In genomic region chr7:139435749-139436148, GRCm38 (mm10) we compare ENCODE assay signal across 19 mouse cellular contexts. TPM values are rescaled to one million over a fixed set of nuclear protein-coding genes. Genes with fewer than 3 reads are reported as not detected.
A peak's percentile ranks its signal among the peaks of the same experiment; 100 is the strongest.
DNase-seq lines count a peak whose midpoint lies in the region; ATAC-seq and TF ChIP-seq lines count a peak whose summit lies in the region.
"Had no signal": no experiment of that assay in that cellular context is flagged by ENCODE, and none has a peak within 500 bp of the region (broad histone marks: within the 10 kb centered on the region; RNA-seq: fewer than 3 reads in every experiment).

No protein-coding gene starts in this region.

- no peaks in the 10 kb centered on the region for H3K36me3 ChIP-seq in heart, embryonic 10.5 days
- peaks cover 31% of the 10 kb centered on the region for H3K36me3 ChIP-seq in megakaryocyte, embryonic 14.5 days (replicated peaks; ENCODE audit: low read length)
- H3K36me3 ChIP-seq: embryonic facial prominence, embryonic 10.5 days; embryonic facial prominence, embryonic 12.5 days; forebrain, embryonic 15.5 days had no signal

- intact Hi-C loops in gastrocnemius, adult 2 months (cut with DNase I): no loop called here
- intact Hi-C loops in heart, postnatal 36 days (cut with DNase I): loop anchor here (5.0 kb wide), 1 partner anchor 37 kb away; no protein-coding TSS in a partner anchor

- peak overlapping the region; percentile 16 for H3K27ac ChIP-seq in gastrocnemius, adult 2 months
- H3K27ac ChIP-seq in heart, embryonic 10.5 days: no peak overlapping the region
- H3K27ac ChIP-seq: embryonic facial prominence, embryonic 10.5 days; embryonic facial prominence, embryonic 12.5 days; forebrain, embryonic 13.5 days; forebrain, embryonic 15.5 days had no signal

- H3K4me3 ChIP-seq in gastrocnemius, adult 2 months: no peak overlapping the region
- no peak overlapping the region for H3K4me3 ChIP-seq in heart, embryonic 10.5 days
- H3K4me3 ChIP-seq in megakaryocyte, embryonic 14.5 days (replicated peaks): peak overlapping the region; percentile 53
- H3K4me3 ChIP-seq: embryonic facial prominence, embryonic 10.5 days; embryonic facial prominence, embryonic 12.5 days; forebrain, embryonic 13.5 days; forebrain, embryonic 15.5 days had no signal

- H3K9me3 ChIP-seq in heart, embryonic 10.5 days: no peaks in the 10 kb centered on the region
- H3K9me3 ChIP-seq in megakaryocyte, embryonic 14.5 days: no peaks in the 10 kb centered on the region
- H3K9me3 ChIP-seq: embryonic facial prominence, embryonic 10.5 days; embryonic facial prominence, embryonic 12.5 days; forebrain, embryonic 15.5 days had no signal

- no peak for ATAC-seq in megakaryocyte, adult 5-6 weeks (ENCODE audit: poor library complexity, severe bottlenecking)
- ATAC-seq in megakaryocyte-erythroid progenitor cell, adult 5-6 weeks (replicated peaks; ENCODE audit: low FRiP score, low TSS enrichment, poor library complexity, severe bottlenecking): 0 out of 2 replicates have a peak, but pooled peaks have one; percentile 31
- ATAC-seq: forebrain, embryonic 13.5 days; forebrain, embryonic 15.5 days; forebrain, postnatal 0 days had no signal

- H3K27me3 ChIP-seq in heart, embryonic 10.5 days (ENCODE audit: insufficient read depth, poor library complexity, severe bottlenecking): no peaks in the 10 kb centered on the region
- H3K27me3 ChIP-seq in megakaryocyte, embryonic 14.5 days (replicated peaks): no peaks in the 10 kb centered on the region
- H3K27me3 ChIP-seq: embryonic facial prominence, embryonic 12.5 days; forebrain, embryonic 13.5 days; forebrain, embryonic 15.5 days had no signal

- H3K4me1 ChIP-seq in heart, embryonic 10.5 days: peaks cover 69% of the 10 kb centered on the region
- peaks cover 94% of the 10 kb centered on the region for H3K4me1 ChIP-seq in megakaryocyte, embryonic 14.5 days

- DNase-seq in gastrocnemius, adult 2 months: no peak
- no peak for DNase-seq in gastrocnemius, adult 18-20 months (ENCODE audit: low spot score)
- peak; percentile 51 for DNase-seq in heart, embryonic 10.5 days (ENCODE audit: low spot score)
- DNase-seq in heart, postnatal 36 days: no peak
- DNase-seq in spleen, postnatal 10 days (ENCODE audit: low spot score in 2 of 2): no peak
- DNase-seq: adrenal gland, adult 2 months; adrenal gland, postnatal 10 days; adrenal gland, postnatal 25 days; cerebellum, adult 18-20 months; cerebellum, adult 8-10 months; cerebellum, postnatal 10 days; forebrain, postnatal 0 days had no signal

- TF ChIP-seq CTCF in gastrocnemius, adult 2 months (IDR thresholded peaks at IDR 0.05): no peak

RNA-seq across cellular contexts. Expression of gene Inpp5a, which starts 46.8 kb away (rescaled TPM):
- total RNA-seq in gastrocnemius, adult 2 months (2021): 10 to 100 TPM; 77.2 to 95.0 TPM
- 10 to 100 TPM; 77.1 to 92.8 TPM for total RNA-seq in gastrocnemius, adult 18-20 months (2021)
- polyA plus RNA-seq in heart, embryonic 10.5 days (2016; fragmentation: Nextera tagmentation; extraction: Ambion mirVana): 46.9 and 60.9 TPM in 2 replicates
- total RNA-seq in heart, postnatal 36 days (2021): 100 to 1,000 TPM; 273 to 286 TPM
- 95.0 and 304 TPM in 2 replicates for polyA plus RNA-seq in megakaryocyte, embryonic 14.5 days (2012; ENCODE audit: insufficient read depth, low replicate concordance)
- total RNA-seq in megakaryocyte, adult 5-6 weeks (2015): 11.4 and 11.9 TPM in 2 replicates
- total RNA-seq in megakaryocyte, adult 5-6 weeks (2017): 7.6 and 10.5 TPM in 2 replicates
- total RNA-seq in megakaryocyte-erythroid progenitor cell, adult 5-6 weeks (2014; fragmentation: Nextera tagmentation): 4.6 and 8.2 TPM in 2 replicates
- 3.2 and 4.9 TPM in 2 replicates for total RNA-seq in megakaryocyte-erythroid progenitor cell, adult 5-6 weeks (2017)

Comparison
In these comparisons a context has a peak if more than half of its experiments do, and no peak if none do; other contexts are left out.
1. RNA of gene Inpp5a, which starts 46.8 kb away (total RNA-seq): 273 to 286 TPM in heart, postnatal 36 days, 77.2 to 95.0 TPM in gastrocnemius, adult 2 months and 77.1 to 92.8 TPM in gastrocnemius, adult 18-20 months; 7.6 to 11.9 TPM in megakaryocyte, adult 5-6 weeks and 3.2 to 8.2 TPM in megakaryocyte-erythroid progenitor cell, adult 5-6 weeks; every median in the first group is over 4 times any median in the second.